27 mouse cellular contexts compared by ENCODE assay signal in genomic region chr1:57574530-57574929, GRCm38 (mm10).
DNase-seq lines count a peak whose midpoint lies in the region; ATAC-seq and TF ChIP-seq lines count a peak whose summit lies in the region.
"Had no signal": no experiment of that assay in that cellular context is flagged by ENCODE, and none has a peak within 500 bp of the region (broad histone marks: within the 10 kb centered on the region; RNA-seq: fewer than 3 reads in every experiment).

No protein-coding gene starts in this region.

- H3K27ac ChIP-seq in heart, embryonic 13.5 days (replicated peaks) = no peak overlapping the region; the same call in 1 of the 2 replicates
- no peak overlapping the region for H3K27ac ChIP-seq in forebrain, embryonic 16.5 days (ENCODE audit: low read length)
- H3K27ac ChIP-seq: hindbrain, embryonic 14.5 days; left cerebral cortex, adult 2 months; liver, embryonic 12.5 days; stomach, embryonic 15.5 days had no signal

- no peak overlapping the region for H3ac ChIP-seq in myocyte (ENCODE audit: control insufficient read depth, insufficient read length)

- no peaks in the 10 kb centered on the region for H3K36me3 ChIP-seq in heart, embryonic 13.5 days
- H3K36me3 ChIP-seq in myocyte (ENCODE audit: control insufficient read depth, insufficient read depth) = no peaks in the 10 kb centered on the region
- no peaks in the 10 kb centered on the region for H3K36me3 ChIP-seq in forebrain, embryonic 16.5 days (ENCODE audit: control insufficient read depth, insufficient read depth)
- H3K36me3 ChIP-seq: G1E; liver, embryonic 12.5 days; stomach, embryonic 15.5 days had no signal

- DNase-seq in heart, adult 9 months (ENCODE audit: low spot score in 2 of 2) = no peak
- peak; percentile 53 for DNase-seq in A20 (ENCODE audit: low read depth, low spot score)
- peak; percentile 9 for DNase-seq in MEL-GATA-1-ER (ENCODE audit: extremely low read depth, low read depth)
- DNase-seq in kidney, postnatal 36 days = no peak
- no peak for DNase-seq in ovary, postnatal 36 days (ENCODE audit: low spot score)
- DNase-seq: adrenal gland, postnatal 36 days; cerebellum, adult 2 months; cerebellum, postnatal 14 days; forebrain, postnatal 0 days; kidney, adult 9 months; kidney, postnatal 10 days; liver, postnatal 0 days; lung, postnatal 4 days; midbrain, embryonic 14.5 days; right cerebral cortex, postnatal 4 days; thymus, postnatal 14 days had no signal

- ATAC-seq in heart, embryonic 13.5 days (ENCODE audit: extremely low read depth, insufficient number of reproducible peaks, low FRiP score, low TSS enrichment) = no peak
- ATAC-seq in forebrain, embryonic 16.5 days = no peak
- ATAC-seq: forebrain, postnatal 0 days; intestine, postnatal 0 days; liver, embryonic 12.5 days; liver, postnatal 0 days; lung, postnatal 0 days had no signal

- H3K9me3 ChIP-seq in heart, embryonic 13.5 days = no peaks in the 10 kb centered on the region
- no peaks in the 10 kb centered on the region for H3K9me3 ChIP-seq in forebrain, embryonic 16.5 days (ENCODE audit: control insufficient read depth, low read length)
- H3K9me3 ChIP-seq: G1E; liver, embryonic 12.5 days; stomach, embryonic 15.5 days had no signal

- H3K9ac ChIP-seq in heart, embryonic 13.5 days = no peak overlapping the region
- no peak overlapping the region for H3K9ac ChIP-seq in forebrain, embryonic 16.5 days (replicated peaks; ENCODE audit: low read depth, low read length)
- H3K9ac ChIP-seq: forebrain, postnatal 0 days; hindbrain, embryonic 14.5 days; liver, embryonic 12.5 days; liver, postnatal 0 days; stomach, embryonic 15.5 days had no signal

- no peak overlapping the region for H3K4me3 ChIP-seq in heart, embryonic 13.5 days
- no peak overlapping the region for H3K4me3 ChIP-seq in myocyte
- no peak overlapping the region for H3K4me3 ChIP-seq in forebrain, embryonic 16.5 days (replicated peaks; ENCODE audit: low read length)
- H3K4me3 ChIP-seq: erythroblast, embryonic 14.5 days; left cerebral cortex, adult 2 months; liver, embryonic 12.5 days; stomach, embryonic 15.5 days had no signal

- H3K4me2 ChIP-seq in heart, embryonic 13.5 days = peak overlapping the region; percentile 46; the same call in 1 of the 2 replicates
- peak overlapping the region; percentile 61 for H3K4me2 ChIP-seq in myocyte (ENCODE audit: low read depth)
- H3K4me2 ChIP-seq in forebrain, embryonic 16.5 days (ENCODE audit: low read length) = no peak overlapping the region
- H3K4me2 ChIP-seq: hindbrain, embryonic 14.5 days; liver, embryonic 12.5 days; stomach, embryonic 15.5 days had no signal

- H3K4me1 ChIP-seq in heart, embryonic 13.5 days = peaks cover 27% of the 10 kb centered on the region
- H3K4me1 ChIP-seq in forebrain, embryonic 16.5 days (replicated peaks; ENCODE audit: control insufficient read depth, insufficient read depth, low read length) = no peaks in the 10 kb centered on the region
- H3K4me1 ChIP-seq: liver, embryonic 12.5 days; stomach, embryonic 15.5 days had no signal

- TF ChIP-seq POLR2A in myocyte (IDR thresholded peaks at IDR 0.05; ENCODE audit: insufficient read length, low read depth) = no peak

- WGBS in heart, embryonic 13.5 days = 94% methylated on average over 6 of the region's 6 CpGs
- 99% methylated on average over 6 of the region's 6 CpGs for WGBS in forebrain, embryonic 16.5 days

- no peaks in the 10 kb centered on the region for H3K27me3 ChIP-seq in heart, embryonic 13.5 days (replicated peaks)
- H3K27me3 ChIP-seq in myocyte (ENCODE audit: control insufficient read depth, insufficient read depth, insufficient read length) = no peaks in the 10 kb centered on the region
- no peaks in the 10 kb centered on the region for H3K27me3 ChIP-seq in forebrain, embryonic 16.5 days (replicated peaks; ENCODE audit: control insufficient read depth, insufficient read depth, low read length)
- H3K27me3 ChIP-seq: liver, embryonic 12.5 days; stomach, embryonic 15.5 days had no signal

- no peaks in the 10 kb centered on the region for H3K79me2 ChIP-seq in myocyte (ENCODE audit: control insufficient read depth, insufficient read depth)

TF ChIP-seq in myocyte, 11 proteins besides CTCF, POLR2A, EP300 and RAD21:
- TF ChIP-seq CEBPB (IDR thresholded peaks at IDR 0.05; ENCODE audit: insufficient read depth, poor library complexity, severe bottlenecking) (no peak), SRF (IDR thresholded peaks at IDR 0.05; ENCODE audit: control insufficient read depth, insufficient read length, low read depth) (no peak)

Comparison
In these comparisons a context has a peak if more than half of its experiments do, and no peak if none do; other contexts are left out.
1. DNase-seq: peak in A20 (single experiment) and MEL-GATA-1-ER (single experiment); none in heart, adult 9 months (0 of 2), kidney, postnatal 36 days (0 of 2) and ovary, postnatal 36 days (single experiment).